Mouse (Mus musculus) right cerebral cortex, postnatal 10 days (tissue): ENCODE data around the gene Tas2r143.
A peak's percentile ranks its signal among the peaks of the same experiment; 100 is the strongest.

ENCODE experiments used
- DNase-seq, 2 experiments: peaks; one replicate each; pipeline ENCODE4 v3.0.0; 2021; ENCODE audit warnings: low spot score in 2 of 2

Tas2r143 gene

GRCm38 (mm10) chr6:42399938-42400337 is at the start of gene Tas2r143:
Tas2r143 (plus strand) TSS chr6:42400238.
- no peak for DNase-seq

DNA sequence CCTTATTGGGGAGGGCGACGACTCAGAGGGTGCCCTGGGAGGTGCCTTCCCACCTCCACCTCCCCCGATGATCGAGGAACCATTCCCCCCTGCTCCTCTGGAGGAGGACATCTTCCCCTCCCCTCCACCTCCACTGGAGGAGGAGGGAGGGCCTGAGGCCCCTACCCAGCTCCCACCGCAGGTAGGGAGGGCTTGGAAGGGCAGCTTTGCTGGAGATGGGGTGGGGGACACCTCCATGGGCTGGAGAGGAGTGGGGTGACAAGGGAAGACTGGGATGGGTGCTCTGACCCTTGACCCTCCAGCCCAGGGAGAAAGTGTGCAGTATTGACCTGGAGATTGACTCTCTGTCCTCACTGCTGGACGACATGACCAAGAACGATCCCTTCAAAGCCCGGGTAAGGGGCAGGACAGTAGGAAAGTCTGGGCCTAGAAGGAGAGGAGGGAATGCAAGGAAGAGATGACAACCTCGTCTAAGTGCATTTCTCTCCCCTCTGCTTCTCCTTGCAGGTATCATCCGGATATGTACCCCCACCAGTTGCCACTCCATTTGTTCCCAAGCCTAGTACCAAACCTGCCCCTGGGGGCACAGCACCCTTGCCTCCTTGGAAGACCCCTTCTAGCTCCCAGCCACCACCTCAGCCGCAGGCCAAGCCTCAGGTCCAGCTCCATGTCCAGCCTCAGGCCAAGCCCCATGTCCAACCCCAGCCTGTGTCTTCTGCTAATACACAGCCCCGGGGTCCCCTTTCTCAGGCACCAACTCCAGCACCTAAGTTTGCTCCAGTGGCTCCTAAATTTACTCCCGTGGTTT is 48.9 kb upstream of the Tas2r143 start:
- DNase-seq: no peak

- no peak for DNase-seq
These were observed 48.1 kb upstream of the Tas2r143 start for GRCm38 (mm10) chr6:42351776-42352485.

DNA sequence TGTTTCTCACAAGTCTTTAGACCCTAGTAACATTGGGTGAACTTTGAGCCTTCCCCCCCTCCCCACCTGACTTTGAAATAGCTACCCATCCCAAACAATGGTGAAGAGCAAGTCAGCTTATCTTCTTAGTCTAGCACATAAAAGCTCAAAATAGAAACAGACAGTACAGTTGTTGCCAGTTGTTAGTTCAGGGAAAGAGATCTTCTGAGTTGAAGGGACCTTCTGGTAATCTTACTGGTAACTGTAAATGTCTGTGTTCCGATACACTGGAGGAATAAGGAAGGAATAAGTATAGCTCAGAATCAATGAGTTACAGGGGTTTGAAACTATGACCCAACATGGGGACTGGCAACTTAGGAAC is 47.6 kb upstream of the Tas2r143 start:
- no peak for DNase-seq

DNA sequence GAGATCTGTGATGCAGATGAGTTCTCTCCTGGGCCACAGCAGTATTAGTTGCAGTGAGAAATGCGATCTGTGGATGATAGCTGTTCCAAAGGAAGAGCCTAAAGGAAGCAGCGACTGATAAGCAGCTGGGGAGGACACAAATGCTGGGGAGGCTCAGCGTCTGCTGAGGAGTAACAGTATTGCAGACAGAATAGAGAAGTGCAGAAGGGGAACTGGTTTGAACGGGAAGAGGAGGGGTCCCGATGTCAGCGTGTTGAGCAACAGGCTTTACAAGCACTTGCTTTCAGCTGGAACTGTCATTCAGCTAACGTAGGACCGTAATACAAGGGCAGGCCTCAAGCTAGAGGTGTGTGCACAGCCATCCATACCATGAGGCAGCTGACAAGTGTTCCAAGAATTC is 46.9 kb upstream of the Tas2r143 start:
- no peak for DNase-seq

DNA sequence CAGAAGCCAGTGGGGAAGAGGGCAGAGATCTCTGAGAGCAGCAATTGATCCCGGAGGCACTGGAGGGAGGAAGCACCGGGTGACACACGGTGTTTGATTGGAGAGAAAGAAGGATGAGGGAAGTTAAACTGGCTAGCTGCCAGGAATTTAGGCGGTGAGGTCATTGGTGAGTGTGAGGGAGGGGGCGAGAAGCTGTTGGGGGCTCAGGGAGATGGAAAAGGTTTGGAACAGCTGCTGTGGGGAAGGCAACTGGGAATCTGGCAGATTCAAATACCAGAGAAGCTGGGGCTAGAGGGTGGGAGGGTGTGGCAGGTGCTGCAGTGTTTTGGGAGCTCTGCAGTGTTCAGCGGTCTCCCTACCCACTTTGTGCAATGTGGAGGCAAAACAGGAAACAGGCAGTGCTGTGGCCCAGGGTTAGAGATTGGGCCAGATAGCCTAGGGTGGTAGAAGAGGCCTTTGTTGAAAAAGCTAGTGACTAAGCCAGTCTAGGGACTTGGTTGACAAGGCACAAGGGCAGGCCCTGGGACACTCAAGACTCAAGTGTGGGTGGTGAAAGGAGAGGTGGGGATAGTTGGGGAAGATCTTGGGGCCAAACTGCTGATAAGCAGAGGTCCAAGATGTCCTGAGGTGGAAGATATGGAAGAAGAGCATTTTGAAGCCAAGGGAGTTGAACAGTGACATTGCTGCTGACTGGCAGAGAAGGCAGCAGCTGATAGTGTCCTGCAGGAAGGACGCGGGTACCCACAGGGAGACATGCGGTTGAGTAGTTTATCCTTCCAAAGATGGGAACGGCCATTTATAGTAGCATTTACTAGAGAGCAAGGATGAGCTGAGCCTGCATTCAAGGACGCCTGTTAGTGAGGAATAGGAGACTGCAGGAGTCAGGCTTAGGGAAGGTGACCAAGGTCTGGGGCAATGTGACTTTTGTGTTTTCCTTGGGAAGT is 45.7 kb upstream of the Tas2r143 start:
- peak in 1 of 2 experiments; percentile 46 for DNase-seq

GRCm38 (mm10) chr6:42355366-42355765 is 44.7 kb upstream of the Tas2r143 start:
- no peak for DNase-seq

DNA sequence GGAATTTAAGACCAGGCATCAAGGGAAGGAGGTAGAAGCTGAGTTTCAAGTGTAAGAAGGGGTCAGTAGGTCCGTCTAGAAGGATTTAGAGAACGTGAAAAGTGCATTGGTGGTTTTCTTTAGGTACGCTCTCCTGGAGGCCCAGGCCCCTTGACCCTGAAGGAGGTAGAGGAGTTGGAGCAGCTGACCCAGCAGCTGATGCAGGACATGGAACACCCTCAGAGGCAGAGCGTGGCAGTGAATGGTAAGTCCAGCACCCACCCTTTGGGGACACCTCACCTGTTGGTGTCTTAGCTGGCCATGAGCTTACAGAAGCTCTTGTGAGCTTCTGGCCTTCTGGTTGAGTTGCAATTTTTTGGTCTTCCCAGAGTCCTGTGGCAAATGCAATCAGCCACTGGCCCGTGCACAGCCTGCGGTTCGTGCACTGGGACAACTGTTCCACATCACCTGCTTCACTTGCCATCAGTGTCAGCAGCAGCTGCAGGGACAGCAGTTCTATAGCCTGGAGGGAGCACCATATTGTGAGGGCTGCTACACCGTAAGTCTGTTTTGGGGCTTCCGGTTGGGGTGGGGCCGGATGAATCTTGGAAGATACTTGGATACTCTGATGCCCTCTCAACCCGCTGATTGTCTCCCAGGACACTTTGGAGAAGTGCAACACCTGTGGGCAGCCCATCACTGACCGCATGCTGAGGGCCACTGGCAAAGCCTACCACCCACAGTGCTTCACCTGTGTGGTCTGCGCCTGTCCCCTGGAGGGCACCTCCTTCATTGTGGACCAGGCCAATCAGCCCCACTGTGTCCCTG is 44.0 kb upstream of the Tas2r143 start:
- no peak for DNase-seq

DNA sequence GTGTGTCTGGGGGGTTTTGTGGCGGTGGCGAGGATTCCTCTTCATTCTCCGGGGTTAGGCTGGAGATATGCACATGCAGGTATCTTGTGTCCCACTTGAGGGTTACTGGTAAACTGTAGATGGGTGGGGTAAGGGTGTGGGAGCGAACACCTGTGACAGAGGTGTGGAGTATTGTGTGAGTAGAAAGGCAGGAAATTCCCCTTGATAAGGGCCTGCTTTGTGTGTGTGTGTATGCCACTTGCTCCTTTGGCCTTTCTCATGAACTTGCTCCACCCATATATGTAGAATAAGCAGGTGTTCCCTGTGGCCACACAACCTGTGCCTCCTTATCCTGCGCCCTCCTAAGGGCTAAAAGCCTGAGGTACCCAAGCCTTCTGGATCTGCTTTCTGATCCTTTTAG is 43.1 kb upstream of the Tas2r143 start:
- no peak for DNase-seq

DNA sequence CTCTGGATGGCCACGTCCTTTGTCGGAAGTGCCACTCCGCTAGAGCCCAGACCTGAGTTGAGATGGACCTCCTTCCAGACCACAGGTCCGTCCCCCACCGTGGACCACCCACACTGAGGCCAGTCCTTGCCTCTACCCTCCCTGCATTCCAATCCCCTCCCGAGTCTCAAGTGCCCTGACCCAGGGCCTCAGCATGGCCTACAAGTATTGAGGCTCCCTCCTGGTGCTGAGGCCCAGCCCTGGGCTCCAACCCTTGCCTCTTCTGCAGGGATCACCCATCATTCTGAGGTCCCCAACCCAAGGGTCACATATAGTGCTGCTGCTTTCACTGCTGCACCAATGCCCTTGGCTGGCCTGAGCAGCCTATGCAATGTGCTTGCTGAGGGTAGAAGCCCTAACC is 42.1 kb upstream of the Tas2r143 start:
- DNase-seq: no peak

- no peak for DNase-seq
These were observed 41.1 kb upstream of the Tas2r143 start for GRCm38 (mm10) chr6:42358901-42359300.

DNA sequence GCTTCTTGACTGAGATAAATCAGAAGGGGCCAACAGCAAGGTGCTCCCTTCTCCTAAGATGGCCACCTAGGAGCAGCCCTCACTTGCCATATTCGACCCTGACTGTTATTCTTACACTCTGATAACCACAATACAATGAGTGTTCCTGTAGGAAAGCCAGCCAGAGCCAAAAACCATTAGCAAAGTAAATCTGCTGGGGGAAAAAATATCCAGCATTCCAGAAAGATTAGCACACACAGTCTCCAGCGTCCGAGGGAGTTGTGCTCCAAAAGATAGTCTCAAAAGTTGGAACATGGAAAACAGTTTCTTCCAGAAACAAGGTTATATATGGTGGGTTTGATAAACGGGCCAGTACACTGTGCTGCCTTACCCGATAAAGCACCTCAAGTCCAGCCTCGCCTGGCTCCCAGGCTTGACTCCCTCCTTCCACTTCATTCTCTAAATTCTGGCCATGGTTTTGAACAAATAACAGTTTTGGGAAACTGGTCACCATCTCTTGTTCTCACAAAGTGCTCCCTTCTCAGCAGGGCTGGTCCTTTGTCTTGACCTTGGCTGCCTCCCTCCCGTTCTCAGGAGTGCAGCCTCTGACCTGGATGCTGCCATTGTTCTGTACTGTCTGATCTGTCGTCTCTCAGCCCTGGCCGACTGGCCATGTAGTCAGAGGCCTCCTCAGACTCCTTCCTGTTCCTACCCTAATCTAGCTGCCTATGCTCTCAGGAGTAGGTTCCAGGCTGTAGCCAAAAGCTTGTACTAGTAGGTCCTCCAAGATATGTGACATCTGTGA is 40.5 kb upstream of the Tas2r143 start:
- no peak for DNase-seq

DNA sequence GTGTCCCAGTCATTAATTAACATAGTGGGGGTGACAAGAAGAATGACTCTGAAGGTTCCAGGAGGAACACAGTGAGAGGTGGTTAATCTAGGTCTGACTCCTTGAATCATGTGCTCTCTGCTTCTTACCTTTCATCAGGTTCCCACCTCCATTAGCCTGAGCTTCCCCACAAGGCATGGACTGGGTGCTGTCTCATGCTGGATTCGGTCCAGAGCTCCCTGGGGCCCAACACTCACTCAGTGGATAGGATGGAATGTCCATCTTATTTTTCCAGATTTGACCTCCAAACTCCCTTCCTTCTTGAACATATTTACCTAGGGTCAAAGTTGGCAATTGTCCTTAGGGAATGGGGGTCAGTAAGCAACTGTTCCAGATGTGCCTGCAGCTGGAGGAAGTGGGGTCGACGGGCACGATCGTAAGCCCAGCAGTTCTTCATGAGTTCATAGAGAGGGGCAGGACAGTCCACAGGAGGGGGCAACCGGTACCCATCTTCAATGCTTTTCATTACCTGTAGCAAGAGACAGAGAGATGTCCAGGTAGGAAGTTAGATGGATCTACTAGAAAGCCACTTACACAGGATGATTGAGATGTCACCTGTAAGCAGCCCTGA is 39.7 kb upstream of the Tas2r143 start:
- no peak for DNase-seq

DNA sequence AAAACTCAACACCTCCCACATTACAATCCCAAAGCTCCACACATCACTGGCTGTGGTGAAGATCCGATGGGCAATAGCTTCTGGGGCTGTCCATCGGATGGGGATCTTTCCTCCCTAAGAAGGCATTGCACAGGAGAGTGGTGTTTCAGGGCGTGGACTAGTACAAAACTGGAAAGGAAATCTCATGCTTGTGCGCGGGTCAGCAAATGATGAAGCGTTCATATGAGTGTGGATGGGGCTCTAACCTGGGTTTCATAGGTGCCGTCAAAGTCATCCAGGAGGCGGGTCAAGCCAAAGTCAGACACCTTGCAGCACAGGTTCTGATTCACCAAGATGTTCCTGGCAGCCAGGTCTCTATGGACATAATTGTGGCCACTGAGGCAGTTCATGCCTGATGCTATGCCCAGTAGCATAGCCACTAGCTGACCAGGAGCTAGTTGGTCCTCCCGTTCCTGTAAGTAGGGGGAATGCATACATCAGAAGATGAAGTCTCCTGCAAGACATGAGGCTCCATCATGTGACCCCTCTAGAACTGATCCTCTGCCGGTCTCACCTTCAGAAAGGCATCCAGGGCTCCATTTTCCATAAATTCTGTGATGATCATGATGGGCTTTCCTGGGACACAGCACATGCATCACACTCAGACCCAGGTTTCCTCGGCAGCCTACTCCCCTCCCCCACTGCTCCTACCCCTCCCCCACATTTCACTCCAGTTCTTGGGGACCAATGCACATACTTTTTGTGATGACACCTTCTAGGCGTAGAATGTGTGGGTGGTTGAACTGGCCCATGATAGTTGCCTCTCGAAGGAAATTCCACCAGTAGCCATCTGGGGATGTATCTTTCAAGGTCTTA is 38.8 kb upstream of the Tas2r143 start:
- no peak for DNase-seq

- no peak for DNase-seq
These were observed 38.0 kb upstream of the Tas2r143 start for GRCm38 (mm10) chr6:42362074-42362473.

DNA sequence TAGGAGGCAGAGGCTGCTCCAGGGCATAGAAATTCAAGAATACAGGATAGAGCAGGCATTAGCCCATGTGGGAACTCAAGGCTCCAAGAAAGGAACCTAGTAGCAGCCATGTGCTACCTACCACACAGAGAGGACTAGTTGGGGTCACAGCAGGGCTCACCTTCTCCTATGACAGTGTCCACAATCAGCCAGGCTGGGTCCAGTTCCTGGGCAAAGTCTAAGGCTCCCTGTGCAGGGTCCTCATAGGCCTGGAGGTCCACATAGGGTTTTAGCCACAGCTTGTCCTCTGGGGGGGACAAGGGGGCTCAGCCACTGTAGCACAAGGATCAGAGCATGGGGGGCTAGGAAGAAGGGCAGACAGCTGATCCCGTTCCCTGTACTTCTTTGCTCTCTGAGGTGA is 37.5 kb upstream of the Tas2r143 start:
- no peak for DNase-seq

GRCm38 (mm10) chr6:42362974-42363373 is 37.1 kb upstream of the Tas2r143 start:
- no peak for DNase-seq

DNA sequence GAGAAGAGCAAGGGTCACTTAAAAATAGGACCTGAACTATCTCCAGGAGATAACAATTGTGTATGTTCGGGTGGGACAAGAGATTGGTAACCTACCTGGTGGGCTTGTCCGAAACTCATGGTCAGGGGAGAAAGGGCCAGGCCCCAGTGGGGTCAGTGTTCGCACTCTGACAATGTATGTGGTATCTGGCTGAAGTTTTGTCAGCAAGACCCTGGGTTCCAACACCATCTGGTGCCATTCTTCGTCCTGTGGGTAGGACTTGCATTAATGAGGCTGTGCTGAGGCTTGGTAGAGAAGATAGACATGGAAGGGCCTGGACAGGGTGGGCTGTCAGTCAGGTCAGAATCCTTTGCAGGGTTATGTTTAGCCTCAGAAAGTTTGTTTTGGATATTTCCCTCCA is 36.0 kb upstream of the Tas2r143 start:
- no peak for DNase-seq

GRCm38 (mm10) chr6:42364607-42365006 is 35.4 kb upstream of the Tas2r143 start:
- no peak for DNase-seq
